Mouse (Mus musculus): ENCODE measurements around the gene Bcl2l10.

DNA sequence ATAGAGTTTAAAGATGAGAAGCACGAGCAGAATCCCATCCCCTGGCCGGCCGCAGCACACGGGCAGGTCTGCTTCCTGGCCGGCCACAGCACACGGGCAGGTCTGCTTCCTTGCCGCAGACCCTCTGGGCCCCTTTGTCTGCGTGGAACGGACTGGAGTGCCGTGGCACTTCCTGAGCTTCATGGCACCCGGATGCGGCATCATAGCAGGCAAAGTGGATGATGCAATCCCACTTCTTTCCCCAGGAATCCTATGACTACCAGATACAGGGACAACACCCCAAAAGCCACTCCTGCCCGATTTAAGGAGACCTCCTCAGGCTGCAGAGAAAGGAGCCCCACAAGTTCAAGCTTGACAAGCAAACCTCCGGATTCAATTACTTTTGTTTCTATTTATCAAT lies 35.3 kb downstream of the Bcl2l10 start:
- TF ChIP-seq CTCF (IDR thresholded peaks at IDR 0.05; ENCODE audit: low read depth, low read length) (no peak), POLR2A (IDR thresholded peaks at IDR 0.05; ENCODE audit: borderline replicate concordance, low read depth, low read length) (no peak)

Measured in bone marrow macrophage, adult 2 months (primary cell).